Mouse (Mus musculus): ENCODE measurements around the gene Ltbp3. TPM values are rescaled to one million over a fixed set of nuclear protein-coding genes. Genes with fewer than 3 reads are reported as not detected.

Ltbp3 gene
- polyA plus RNA-seq, 1 experiment from 2014 or later: 1.4 TPM

GRCm38 (mm10) chr19:5801432-5801964 lies 60.8 kb downstream of the Ltbp3 start:
- H3K9me3 ChIP-seq (ENCODE audit: low read length): no peaks in the 10 kb centered on the region
- H3K4me2 ChIP-seq (ENCODE audit: low read depth, low read length): peak overlapping the region; percentile 73
- peak overlapping the region; percentile 95 for H3K9ac ChIP-seq (replicated peaks)
- peaks cover 33% of the 10 kb centered on the region for H3K4me1 ChIP-seq (ENCODE audit: insufficient read depth)
- ATAC-seq (no peak), DNase-seq (no peak)
- peak overlapping the region; percentile 84 for H3K4me3 ChIP-seq (ENCODE audit: low read depth, low read length)
- H3K36me3 ChIP-seq (replicated peaks; ENCODE audit: insufficient read depth, low read length): peaks cover 43% of the 10 kb centered on the region
- H3K27me3 ChIP-seq (ENCODE audit: insufficient read depth, low read length): no peaks in the 10 kb centered on the region
- TF ChIP-seq EP300 (IDR thresholded peaks at IDR 0.05; ENCODE audit: low read depth): no peak
- TF ChIP-seq CTCF (IDR thresholded peaks at IDR 0.05; ENCODE audit: low read depth): no peak
- WGBS (ENCODE audit: insufficient replicate concordance): 3% methylated on average over 3 of the region's 3 CpGs
- peak overlapping the region; percentile 98 for H3K27ac ChIP-seq (ENCODE audit: low read depth)

- Histone ChIP-seq H3K27ac (ENCODE audit: low read depth) (peak overlapping the region; percentile 98), H3K4me3 (ENCODE audit: low read depth, low read length) (peak overlapping the region; percentile 84), H3K36me3 (replicated peaks; ENCODE audit: insufficient read depth, low read length) (peaks cover 36% of the 10 kb centered on the region), H3K4me1 (ENCODE audit: insufficient read depth) (peaks cover 35% of the 10 kb centered on the region), H3K9ac (replicated peaks) (peak overlapping the region; percentile 95), H3K27me3 (ENCODE audit: insufficient read depth, low read length) (no peaks in the 10 kb centered on the region), H3K9me3 (ENCODE audit: low read length) (no peaks in the 10 kb centered on the region), H3K4me2 (ENCODE audit: low read depth, low read length) (peak overlapping the region; percentile 73)
- ATAC-seq: peak; percentile 40
- DNase-seq: peak; percentile 96
- under 1% methylated on average over 25 of the region's 25 CpGs for WGBS (ENCODE audit: insufficient replicate concordance)
- no peak for TF ChIP-seq CTCF (IDR thresholded peaks at IDR 0.05; ENCODE audit: low read depth)
- peak; percentile 93 for TF ChIP-seq EP300 (IDR thresholded peaks at IDR 0.05; ENCODE audit: low read depth)
Measured at GRCm38 (mm10) chr19:5802011-5802786, 61.5 kb downstream of the Ltbp3 start.

- ATAC-seq (no peak), DNase-seq (no peak)
- Histone ChIP-seq H3K9me3 (ENCODE audit: low read length) (no peaks in the 10 kb centered on the region), H3K36me3 (replicated peaks; ENCODE audit: insufficient read depth, low read length) (peaks cover 31% of the 10 kb centered on the region), H3K27ac (ENCODE audit: low read depth) (peak overlapping the region; percentile 98), H3K4me3 (ENCODE audit: low read depth, low read length) (peak overlapping the region; percentile 84), H3K4me2 (ENCODE audit: low read depth, low read length) (peak overlapping the region; percentile 73), H3K27me3 (ENCODE audit: insufficient read depth, low read length) (no peaks in the 10 kb centered on the region), H3K4me1 (ENCODE audit: insufficient read depth) (peaks cover 38% of the 10 kb centered on the region), H3K9ac (replicated peaks) (peak overlapping the region; percentile 95)
- 0% methylated on average over 4 of the region's 4 CpGs for WGBS (ENCODE audit: insufficient replicate concordance)
- TF ChIP-seq CTCF (IDR thresholded peaks at IDR 0.05; ENCODE audit: low read depth) (no peak), EP300 (IDR thresholded peaks at IDR 0.05; ENCODE audit: low read depth) (peak; percentile 63)
Measured at GRCm38 (mm10) chr19:5802787-5803040, 62.0 kb downstream of the Ltbp3 start.

GRCm38 (mm10) chr19:5803041-5803880 lies 62.6 kb downstream of the Ltbp3 start:
- no peaks in the 10 kb centered on the region for H3K9me3 ChIP-seq (ENCODE audit: low read length)
- peak overlapping the region; percentile 84 for H3K4me3 ChIP-seq (ENCODE audit: low read depth, low read length)
- WGBS (ENCODE audit: insufficient replicate concordance): under 1% methylated on average over 67 of the region's 67 CpGs
- H3K27ac ChIP-seq (ENCODE audit: low read depth): peak overlapping the region; percentile 98
- H3K4me2 ChIP-seq (ENCODE audit: low read depth, low read length): peak overlapping the region; percentile 73
- peak; percentile 89 for ATAC-seq
- peaks cover 26% of the 10 kb centered on the region for H3K36me3 ChIP-seq (replicated peaks; ENCODE audit: insufficient read depth, low read length)
- H3K4me1 ChIP-seq (ENCODE audit: insufficient read depth): peaks cover 37% of the 10 kb centered on the region
- peak overlapping the region; percentile 95 for H3K9ac ChIP-seq (replicated peaks)
- TF ChIP-seq CTCF (IDR thresholded peaks at IDR 0.05; ENCODE audit: low read depth): no peak
- TF ChIP-seq EP300 (IDR thresholded peaks at IDR 0.05; ENCODE audit: low read depth): peak; percentile 94
- no peaks in the 10 kb centered on the region for H3K27me3 ChIP-seq (ENCODE audit: insufficient read depth, low read length)
- peak; percentile 100 for DNase-seq

GRCm38 (mm10) chr19:5803881-5804279 lies 63.2 kb downstream of the Ltbp3 start:
- Histone ChIP-seq H3K27ac (ENCODE audit: low read depth) (peak overlapping the region; percentile 98), H3K4me1 (ENCODE audit: insufficient read depth) (peaks cover 42% of the 10 kb centered on the region), H3K4me3 (ENCODE audit: low read depth, low read length) (peak overlapping the region; percentile 84), H3K36me3 (replicated peaks; ENCODE audit: insufficient read depth, low read length) (peaks cover 21% of the 10 kb centered on the region), H3K9ac (replicated peaks) (peak overlapping the region; percentile 95), H3K9me3 (ENCODE audit: low read length) (no peaks in the 10 kb centered on the region), H3K27me3 (ENCODE audit: insufficient read depth, low read length) (no peaks in the 10 kb centered on the region), H3K4me2 (ENCODE audit: low read depth, low read length) (peak overlapping the region; percentile 73)
- DNase-seq (no peak), ATAC-seq (peak; percentile 9; the same call in 1 of the 2 replicates)
- TF ChIP-seq CTCF (IDR thresholded peaks at IDR 0.05; ENCODE audit: low read depth) (no peak), EP300 (IDR thresholded peaks at IDR 0.05; ENCODE audit: low read depth) (no peak)
- 3% methylated on average over 16 of the region's 16 CpGs for WGBS (ENCODE audit: insufficient replicate concordance)

GRCm38 (mm10) chr19:5804371-5804899 lies 63.7 kb downstream of the Ltbp3 start:
- peak overlapping the region; percentile 95 for H3K9ac ChIP-seq (replicated peaks)
- peaks cover 17% of the 10 kb centered on the region for H3K36me3 ChIP-seq (replicated peaks; ENCODE audit: insufficient read depth, low read length)
- no peak for DNase-seq
- peak overlapping the region; percentile 73 for H3K4me2 ChIP-seq (ENCODE audit: low read depth, low read length)
- peak overlapping the region; percentile 84; the same call in 1 of the 2 replicates for H3K4me3 ChIP-seq (ENCODE audit: low read depth, low read length)
- H3K4me1 ChIP-seq (ENCODE audit: insufficient read depth): peaks cover 43% of the 10 kb centered on the region
- no peaks in the 10 kb centered on the region for H3K9me3 ChIP-seq (ENCODE audit: low read length)
- TF ChIP-seq EP300 (IDR thresholded peaks at IDR 0.05; ENCODE audit: low read depth): no peak
- no peak for TF ChIP-seq CTCF (IDR thresholded peaks at IDR 0.05; ENCODE audit: low read depth)
- no peak for ATAC-seq
- 35% methylated on average over 8 of the region's 8 CpGs for WGBS (ENCODE audit: insufficient replicate concordance)
- H3K27me3 ChIP-seq (ENCODE audit: insufficient read depth, low read length): no peaks in the 10 kb centered on the region
- peak overlapping the region; percentile 98 for H3K27ac ChIP-seq (ENCODE audit: low read depth)

Data from liver, postnatal 0 days (tissue).